Mouse (Mus musculus) thymus, adult 2 months (tissue): ENCODE data around the gene Rfx4. TPM values are rescaled to one million over a fixed set of nuclear protein-coding genes. Genes with fewer than 3 reads are reported as not detected.

Experiments used
- DNase-seq: peaks from one replicate; pipeline ENCODE4 v3.0.0; 2021
- H3K27ac ChIP-seq: fragments of 200-500 bp; 2 replicates; pipeline ENCODE4 v1.5.1; 2012; ENCODE audit warnings: low read length, control low read depth; ENCODE audit not compliant: control insufficient read depth, insufficient read depth
- H3K27me3 ChIP-seq: fragments of 200-500 bp; 2 replicates; pipeline ENCODE4 v1.6.1; 2012; ENCODE audit warnings: mild to moderate bottlenecking, low read length, moderate library complexity, mixed read lengths; ENCODE audit not compliant: control insufficient read depth, insufficient read depth
- H3K36me3 ChIP-seq: fragments of 200-500 bp; 2 replicates; pipeline ENCODE4 v1.6.1; 2012; ENCODE audit warnings: mild to moderate bottlenecking, low read length, moderate library complexity; ENCODE audit not compliant: control insufficient read depth, insufficient read depth
- H3K4me1 ChIP-seq: fragments of 200-500 bp; replicated peaks from 2 replicates; pipeline ENCODE4 v1.6.1; 2012; ENCODE audit warnings: low read length; ENCODE audit not compliant: control insufficient read depth, insufficient read depth
- H3K4me3 ChIP-seq: fragments of 200-500 bp; 2 replicates; pipeline ENCODE4 v1.5.1; 2012; ENCODE audit warnings: mild to moderate bottlenecking, low read length, control low read depth, moderate library complexity; ENCODE audit not compliant: control insufficient read depth, insufficient read depth
- CTCF ChIP-seq: fragments of 200-500 bp; IDR thresholded peaks from 2 replicates; pipeline ENCODE4 v1.5.1; 2012; ENCODE audit warnings: mild to moderate bottlenecking, control low read depth, low read length, moderate library complexity, borderline replicate concordance; ENCODE audit not compliant: control insufficient read depth, poor library complexity, insufficient read depth; ENCODE audit errors: extremely low read depth
- POLR2A ChIP-seq: fragments of 200-500 bp; IDR thresholded peaks from 2 replicates; pipeline ENCODE4 v1.6.1; 2012; ENCODE audit warnings: mild to moderate bottlenecking, low read length, control low read depth, moderate library complexity; ENCODE audit not compliant: control insufficient read depth, poor library complexity, insufficient read depth; ENCODE audit errors: extremely low read depth
- WGBS: fragments of 180-500 bp; shearing (Covaris S2); methylation state at CpG from one replicate; pipeline ENCODE4 v1.1.7; 2018; 5-methylcytosine and 5-hydroxymethylcytosine counted together
- polyA plus RNA-seq: library from polyadenylated mRNA; depleted of rRNA; stranded (reverse); fragments of >200 nt; gene quantifications from 2 replicates; pipeline ENCODE4 v1.2.3, GENCODE M21; 2012; rRNA removed

The Rfx4 gene
- polyA plus RNA-seq, result 0.04 and 0.12 TPM in 2 replicates

DNA sequence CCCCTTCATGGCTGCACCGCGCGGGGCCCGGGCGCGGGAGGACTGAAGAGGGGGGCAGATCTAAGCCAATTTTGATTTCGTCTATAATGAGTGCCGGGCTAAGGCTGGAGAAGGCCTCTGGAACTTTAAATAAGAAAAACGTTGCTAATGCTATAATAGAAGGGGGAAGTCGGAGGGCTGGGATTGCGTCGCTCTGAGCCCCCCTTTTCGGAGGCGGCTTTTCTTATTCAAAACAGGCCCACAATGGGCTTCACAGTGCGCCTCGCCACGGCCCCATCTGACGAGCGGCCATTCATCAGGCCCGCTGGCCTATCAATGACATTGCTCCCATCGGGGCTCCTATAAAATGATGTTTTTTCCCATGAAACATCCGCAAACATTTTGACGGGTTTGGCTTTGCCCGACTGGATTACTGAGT lies at the start of gene Rfx4:
TSS of gene Rfx4 (plus strand) at position 277 of the 418 bp plus-strand sequence.
- 3% methylated on average over 24 of the region's 24 CpGs for WGBS
- Histone ChIP-seq H3K4me1 (0 out of 2 replicates have a peak, but pooled peaks cover 5% of the 10 kb centered on the region), H3K27ac (no peak within 1 kb of the TSS), H3K4me3 (no peak within 1 kb of the TSS), H3K36me3 (no peaks in the 10 kb centered on the region), H3K27me3 (peaks cover 32% of the 10 kb centered on the region)
- no peak for DNase-seq
- TF ChIP-seq CTCF, result no peak
- TF ChIP-seq POLR2A, result no peak

DNA sequence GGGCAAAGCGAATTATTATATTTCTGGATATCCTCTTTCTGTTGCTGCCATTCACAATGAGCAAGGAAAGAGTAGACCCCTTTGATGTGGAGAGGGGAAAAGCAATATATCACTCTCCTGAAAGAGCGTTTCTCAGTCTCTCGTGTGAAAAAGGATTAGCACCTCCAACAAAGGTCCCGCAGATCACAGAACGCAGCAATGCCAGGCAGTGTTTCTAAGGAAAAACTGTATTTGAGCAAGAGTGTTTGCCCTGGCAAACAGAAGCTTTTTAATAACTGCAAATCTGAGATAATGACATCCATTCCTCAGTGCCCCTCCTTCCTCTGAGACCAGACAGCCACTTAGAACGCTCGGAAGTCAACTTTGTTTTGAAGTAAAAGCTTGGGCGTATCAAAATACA lies 49.3 kb upstream of the Rfx4 start:
- no peak for DNase-seq
- Histone ChIP-seq H3K27ac (no peak overlapping the region), H3K4me1 (no peaks in the 10 kb centered on the region), H3K27me3 (no peaks in the 10 kb centered on the region), H3K4me3 (no peak overlapping the region), H3K36me3 (no peaks in the 10 kb centered on the region)
- WGBS, result 91% methylated on average over 8 of the region's 8 CpGs
- no peak for TF ChIP-seq POLR2A
- TF ChIP-seq CTCF, result no peak

DNA sequence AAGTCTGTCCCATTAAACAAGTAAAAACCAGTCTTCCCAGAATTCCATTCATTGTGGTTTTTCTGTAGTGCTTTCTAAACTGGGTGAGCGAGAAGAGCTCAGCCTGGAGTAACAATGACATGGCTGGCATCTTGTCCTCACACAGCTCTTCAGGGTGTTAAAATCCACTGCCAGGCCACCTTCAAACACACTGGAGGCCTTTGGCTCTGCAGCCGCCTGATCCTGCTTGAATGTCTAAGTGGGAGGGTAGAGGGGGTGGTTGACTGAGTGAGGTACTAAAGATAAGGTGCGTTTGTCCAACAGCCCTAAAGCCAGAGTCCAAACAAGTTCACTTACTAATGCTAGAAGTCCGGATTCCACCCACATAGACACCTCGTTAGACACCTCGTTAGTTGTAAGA lies 48.6 kb upstream of the Rfx4 start:
- 95% methylated on average over 6 of the region's 6 CpGs for WGBS
- Histone ChIP-seq H3K4me3 (no peak overlapping the region), H3K4me1 (no peaks in the 10 kb centered on the region), H3K27ac (no peak overlapping the region), H3K36me3 (no peaks in the 10 kb centered on the region), H3K27me3 (no peaks in the 10 kb centered on the region)
- DNase-seq, result no peak
- TF ChIP-seq POLR2A (no peak), CTCF (no peak)

DNA sequence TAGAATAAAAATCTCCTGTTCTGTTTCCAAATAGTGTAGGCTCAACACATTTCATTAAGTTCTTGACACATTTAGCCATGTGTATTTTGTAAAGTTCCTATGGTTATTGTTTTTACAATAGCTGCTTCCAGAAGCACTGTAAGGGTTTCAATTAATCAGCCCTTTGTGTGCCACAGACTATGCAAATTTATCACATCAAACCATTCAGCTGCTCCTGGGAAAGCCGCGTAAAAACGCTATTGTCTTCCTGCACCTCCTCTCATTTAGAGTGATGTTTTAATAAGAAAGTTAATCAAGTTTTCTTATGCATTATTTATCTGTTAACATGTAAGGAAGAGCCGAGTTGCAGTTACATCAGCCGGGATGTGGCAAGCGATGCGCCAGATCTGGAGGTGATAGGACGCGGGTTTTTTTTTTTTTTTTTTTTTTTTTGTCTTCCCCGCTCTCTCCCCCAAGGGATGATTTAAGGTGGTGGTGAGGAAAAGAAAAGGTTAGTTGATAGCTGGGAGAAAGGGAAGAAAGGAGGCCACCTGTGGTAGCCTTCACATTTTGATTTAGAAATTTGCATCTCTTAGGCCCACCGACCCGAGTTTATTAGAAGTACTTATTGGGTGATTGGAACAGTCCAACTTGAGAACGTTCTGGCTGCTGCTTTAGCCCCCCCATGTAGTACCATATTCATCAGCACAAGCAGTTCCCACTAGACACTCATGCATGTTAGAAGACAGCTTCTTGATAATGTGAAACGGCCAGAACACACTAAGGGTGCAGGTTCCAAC lies 47.9 kb upstream of the Rfx4 start:
- Histone ChIP-seq H3K27ac (no peak overlapping the region), H3K4me3 (no peak overlapping the region), H3K27me3 (no peaks in the 10 kb centered on the region), H3K36me3 (no peaks in the 10 kb centered on the region), H3K4me1 (no peaks in the 10 kb centered on the region)
- WGBS, result 87% methylated on average over 14 of the region's 14 CpGs
- DNase-seq, result no peak
- TF ChIP-seq CTCF (no peak), POLR2A (no peak)

DNA sequence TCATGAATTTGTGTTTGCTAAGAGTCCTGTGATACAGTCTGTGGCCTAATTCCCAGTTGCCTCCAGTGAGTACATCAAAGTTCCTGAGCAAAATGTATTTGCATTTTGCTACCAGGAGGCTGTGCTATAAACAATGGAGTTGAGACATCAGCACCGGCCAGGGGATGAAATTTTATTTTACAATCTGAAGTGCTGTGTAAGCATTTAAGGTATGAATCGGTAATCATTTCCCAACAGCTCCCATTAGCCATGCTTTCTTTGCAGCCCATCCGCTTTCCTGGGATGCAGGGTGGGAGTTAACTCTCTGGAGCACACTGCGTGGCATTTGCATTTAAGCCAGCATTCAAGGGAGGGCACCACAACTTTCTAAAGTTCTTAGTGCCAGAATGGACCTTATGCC lies 45.7 kb upstream of the Rfx4 start:
- WGBS, result 92% methylated on average over 4 of the region's 4 CpGs
- DNase-seq, result no peak
- Histone ChIP-seq H3K36me3 (0 out of 2 replicates have a peak, but pooled peaks cover 2% of the 10 kb centered on the region), H3K27ac (no peak overlapping the region), H3K4me1 (peaks cover 2% of the 10 kb centered on the region; the same call in 1 of the 2 replicates), H3K4me3 (no peak overlapping the region), H3K27me3 (no peaks in the 10 kb centered on the region)
- no peak for TF ChIP-seq POLR2A

DNA sequence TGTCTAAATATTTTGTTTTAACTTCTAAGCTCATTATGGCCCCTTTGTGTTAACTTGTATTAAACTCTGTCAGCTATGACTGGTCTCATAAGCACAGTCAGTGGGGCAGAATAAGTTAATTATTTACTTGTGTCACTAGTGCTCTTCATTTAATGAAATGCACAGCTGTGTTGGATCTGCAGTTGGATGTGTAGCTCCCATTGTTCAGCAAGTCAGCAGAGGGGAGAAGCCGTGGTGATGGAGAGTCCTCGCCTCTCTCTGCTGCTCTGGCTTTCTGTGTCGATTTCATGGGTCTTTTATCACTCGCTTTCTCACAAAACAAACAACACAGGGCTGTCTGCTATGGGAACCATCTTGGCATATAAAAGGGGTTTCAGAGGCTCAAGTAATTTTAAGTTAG lies 45.0 kb upstream of the Rfx4 start:
- no peak overlapping the region for H3K4me3 ChIP-seq
- H3K36me3 ChIP-seq, result 0 out of 2 replicates have a peak, but pooled peaks cover 4% of the 10 kb centered on the region
- no peak for DNase-seq
- 95% methylated on average over 4 of the region's 4 CpGs for WGBS
- no peaks in the 10 kb centered on the region for H3K27me3 ChIP-seq
- H3K27ac ChIP-seq, result no peak overlapping the region
- peaks cover 2% of the 10 kb centered on the region; the same call in 1 of the 2 replicates for H3K4me1 ChIP-seq
- TF ChIP-seq CTCF (no peak), POLR2A (no peak)
